Mouse (Mus musculus) neural tube, embryonic 13.5 days (tissue): ENCODE data around the gene Pla2g2d. TPM values are rescaled to one million over a fixed set of nuclear protein-coding genes. Genes with fewer than 3 reads are reported as not detected.
"Not testable (repeated sequence)": the region's sequence is repeated elsewhere in the genome, so short reads cannot be mapped to it uniquely, and the experiment has no call there.

Experiments used
- ATAC-seq: fragments of 200-750 bp; cut with Nextera tagmentation; 2 replicates; pipeline ENCODE4 v1.8.0; 2017; ENCODE audit warnings: low read depth, mild to moderate bottlenecking, moderate TSS enrichment, moderate library complexity
- H3K27ac ChIP-seq: fragments of 300-500 bp; sonication (generic); replicated peaks from 2 replicates; pipeline ENCODE4 v1.5.1; 2015; ENCODE audit warnings: moderate library complexity, mild to moderate bottlenecking, inconsistent platforms
- H3K27me3 ChIP-seq: fragments of 300-500 bp; sonication (generic); 2 replicates; pipeline ENCODE4 v1.6.1; 2015; ENCODE audit warnings: mild to moderate bottlenecking, inconsistent platforms
- H3K36me3 ChIP-seq: fragments of 300-500 bp; sonication (generic); 2 replicates; pipeline ENCODE4 v1.6.1; 2015; ENCODE audit warnings: mild to moderate bottlenecking, inconsistent platforms
- H3K4me1 ChIP-seq: fragments of 300-500 bp; sonication (generic); replicated peaks from 2 replicates; pipeline ENCODE4 v1.6.1; 2015; ENCODE audit warnings: inconsistent platforms
- H3K4me2 ChIP-seq: fragments of 300-500 bp; sonication (generic); 2 replicates; pipeline ENCODE4 v1.6.1; 2015; ENCODE audit warnings: inconsistent platforms, mild to moderate bottlenecking, moderate library complexity
- H3K4me3 ChIP-seq: fragments of 300-500 bp; sonication (generic); 2 replicates; pipeline ENCODE4 v1.5.1; 2015; ENCODE audit warnings: mild to moderate bottlenecking, inconsistent platforms
- H3K9ac ChIP-seq: fragments of 300-500 bp; sonication (generic); 2 replicates; pipeline ENCODE4 v1.6.1; 2015; ENCODE audit warnings: moderate library complexity, mild to moderate bottlenecking, inconsistent platforms
- H3K9me3 ChIP-seq: fragments of 300-500 bp; sonication (generic); 2 replicates; pipeline ENCODE4 v1.6.1; 2016; ENCODE audit warnings: inconsistent platforms
- WGBS: fragments of 180-500 bp; shearing (Covaris S2); methylation state at CpG from one replicate; pipeline ENCODE4 v1.1.7; 2015; 5-methylcytosine and 5-hydroxymethylcytosine counted together
- polyA plus RNA-seq: library from polyadenylated mRNA; unstranded; fragments of >200 nt; fragmentation: Nextera tagmentation; extraction: Ambion mirVana; gene quantifications from 2 replicates; pipeline ENCODE4 v1.2.1, GENCODE M21; 2015

The Pla2g2d gene
- polyA plus RNA-seq, 1 experiment from 2014 or later = 2.6 TPM

GRCm38 (mm10) chr4:138806160-138806559 is 30.6 kb downstream of the Pla2g2d start:
- Histone ChIP-seq H3K4me2 (no peak overlapping the region), H3K4me1 (peaks cover 7% of the 10 kb centered on the region; the same call in 1 of the 2 replicates), H3K4me3 (no peak overlapping the region), H3K27ac (no peak overlapping the region), H3K27me3 (no peaks in the 10 kb centered on the region), H3K36me3 (no peaks in the 10 kb centered on the region), H3K9ac (no peak overlapping the region), H3K9me3 (no peaks in the 10 kb centered on the region)
- no peak for ATAC-seq
- WGBS = 88% methylated on average over 8 of the region's 8 CpGs

- H3K36me3 ChIP-seq = no peaks in the 10 kb centered on the region
- 68% methylated on average over 7 of the region's 7 CpGs for WGBS
Measured at GRCm38 (mm10) chr4:138806920-138807541, 31.5 kb downstream of the Pla2g2d start.

GRCm38 (mm10) chr4:138816166-138816565 is 40.6 kb downstream of the Pla2g2d start:
- H3K27me3 ChIP-seq = no peaks in the 10 kb centered on the region
- H3K9me3 ChIP-seq = no peaks in the 10 kb centered on the region
- no peak overlapping the region for H3K4me2 ChIP-seq
- no peak for ATAC-seq
- no peak overlapping the region for H3K27ac ChIP-seq
- no peak overlapping the region for H3K9ac ChIP-seq
- H3K36me3 ChIP-seq = no peaks in the 10 kb centered on the region
- 86% methylated on average over 9 of the region's 9 CpGs for WGBS
- no peak overlapping the region for H3K4me3 ChIP-seq
- H3K4me1 ChIP-seq = no peaks in the 10 kb centered on the region

More at GRCm38 (mm10) chr4:138806920-138807541, 31.5 kb downstream of the Pla2g2d start:
- Histone ChIP-seq H3K4me2 (no peak overlapping the region), H3K9me3 (no peaks in the 10 kb centered on the region), H3K27ac (no peak overlapping the region), H3K4me1 (peaks cover 7% of the 10 kb centered on the region; the same call in 1 of the 2 replicates), H3K27me3 (no peaks in the 10 kb centered on the region), H3K4me3 (no peak overlapping the region), H3K9ac (no peak overlapping the region)
- no peak for ATAC-seq

GRCm38 (mm10) chr4:138817736-138818135 is 42.2 kb downstream of the Pla2g2d start:
- H3K4me2 ChIP-seq = no peak overlapping the region
- H3K9ac ChIP-seq = no peak overlapping the region
- no peak overlapping the region for H3K4me3 ChIP-seq
- H3K4me1 ChIP-seq = no peaks in the 10 kb centered on the region
- H3K27me3 ChIP-seq = no peaks in the 10 kb centered on the region
- ATAC-seq = no peak
- no peaks in the 10 kb centered on the region; the same call in 1 of the 2 replicates for H3K9me3 ChIP-seq
- 80% methylated on average over 6 of the region's 6 CpGs for WGBS
- no peak overlapping the region for H3K27ac ChIP-seq
- H3K36me3 ChIP-seq = no peaks in the 10 kb centered on the region

GRCm38 (mm10) chr4:138819101-138819500 is 43.6 kb downstream of the Pla2g2d start:
- Histone ChIP-seq H3K9ac (no peak overlapping the region), H3K27me3 (no peaks in the 10 kb centered on the region), H3K27ac (no peak overlapping the region), H3K4me2 (no peak overlapping the region), H3K4me1 (no peaks in the 10 kb centered on the region), H3K36me3 (no peaks in the 10 kb centered on the region), H3K9me3 (no peaks in the 10 kb centered on the region; the same call in 1 of the 2 replicates), H3K4me3 (no peak overlapping the region)
- WGBS = 57% methylated on average over 8 of the region's 8 CpGs
- ATAC-seq = no peak

- 86% methylated on average over 2 of the region's 2 CpGs for WGBS
Measured at GRCm38 (mm10) chr4:138821036-138821435, 45.5 kb downstream of the Pla2g2d start.

GRCm38 (mm10) chr4:138824161-138824560 is 48.6 kb downstream of the Pla2g2d start:
- H3K9ac ChIP-seq, ATAC-seq, H3K27me3 ChIP-seq, H3K9me3 ChIP-seq, H3K36me3 ChIP-seq, H3K4me3 ChIP-seq, H3K4me2 ChIP-seq, H3K4me1 ChIP-seq, H3K27ac ChIP-seq: not testable (repeated sequence)
- WGBS = 88% methylated on average over 2 of the region's 2 CpGs

More at GRCm38 (mm10) chr4:138821036-138821435, 45.5 kb downstream of the Pla2g2d start:
- Histone ChIP-seq H3K4me1 (peaks cover 3% of the 10 kb centered on the region; the same call in 1 of the 2 replicates), H3K4me2 (no peak overlapping the region), H3K9ac (no peak overlapping the region), H3K4me3 (no peak overlapping the region), H3K9me3 (no peaks in the 10 kb centered on the region; the same call in 1 of the 2 replicates), H3K36me3 (no peaks in the 10 kb centered on the region), H3K27me3 (no peaks in the 10 kb centered on the region), H3K27ac (no peak overlapping the region)
- no peak for ATAC-seq

GRCm38 (mm10) chr4:138824660-138825059 is 49.1 kb downstream of the Pla2g2d start:
- Histone ChIP-seq H3K9me3 (no peaks in the 10 kb centered on the region; the same call in 1 of the 2 replicates), H3K36me3 (no peaks in the 10 kb centered on the region), H3K4me3 (no peak overlapping the region), H3K4me2 (no peak overlapping the region), H3K9ac (no peak overlapping the region), H3K4me1 (peaks cover 5% of the 10 kb centered on the region; the same call in 1 of the 2 replicates), H3K27me3 (no peaks in the 10 kb centered on the region), H3K27ac (no peak overlapping the region)
- no peak for ATAC-seq
- 83% methylated on average over 2 of the region's 2 CpGs for WGBS

- WGBS = 46% methylated on average over 18 of the region's 18 CpGs
- Histone ChIP-seq H3K4me3 (no peak overlapping the region), H3K4me2 (no peak overlapping the region), H3K9me3 (no peaks in the 10 kb centered on the region; the same call in 1 of the 2 replicates), H3K36me3 (no peaks in the 10 kb centered on the region), H3K27me3 (no peaks in the 10 kb centered on the region), H3K27ac (no peak overlapping the region), H3K9ac (no peak overlapping the region), H3K4me1 (peaks cover 12% of the 10 kb centered on the region)
- ATAC-seq = no peak
Measured at GRCm38 (mm10) chr4:138825751-138826567, 50.4 kb downstream of the Pla2g2d start.

- H3K27ac ChIP-seq = no peak overlapping the region
- no peaks in the 10 kb centered on the region; the same call in 1 of the 2 replicates for H3K9me3 ChIP-seq
- no peak for ATAC-seq
- 73% methylated on average over 11 of the region's 11 CpGs for whole genome bisulfite sequencing
- no peak overlapping the region for H3K4me3 ChIP-seq
- no peaks in the 10 kb centered on the region for H3K36me3 ChIP-seq
- no peak overlapping the region for H3K4me2 ChIP-seq
- H3K4me1 ChIP-seq = peaks cover 12% of the 10 kb centered on the region
- H3K9ac ChIP-seq = no peak overlapping the region
- H3K27me3 ChIP-seq = peaks cover under 1% of the 10 kb centered on the region; the same call in 1 of the 2 replicates
Measured at GRCm38 (mm10) chr4:138827147-138827546, 51.6 kb downstream of the Pla2g2d start.
